Mouse (Mus musculus) intestine, embryonic 15.5 days (tissue): ENCODE results near the gene Chp1. TPM values are rescaled to one million over a fixed set of nuclear protein-coding genes. Genes with fewer than 3 reads are reported as not detected.
"Not testable (repeated sequence)": the region's sequence is repeated elsewhere in the genome, so short reads cannot be mapped to it uniquely, and the experiment has no call there.

Experiments
- ATAC-seq: fragments of 200-750 bp; cut with Nextera tagmentation; 2 replicates; pipeline ENCODE4 v1.8.0; 2017; ENCODE audit warnings: moderate TSS enrichment, moderate library complexity
- H3K27ac ChIP-seq: fragments of 300-500 bp; sonication (generic); 2 replicates; pipeline ENCODE4 v1.5.1; 2015; ENCODE audit warnings: mild to moderate bottlenecking, inconsistent platforms
- H3K27me3 ChIP-seq: fragments of 300-500 bp; sonication (generic); replicated peaks from 2 replicates; pipeline ENCODE4 v1.6.1; 2015; ENCODE audit warnings: inconsistent platforms
- H3K36me3 ChIP-seq: fragments of 300-500 bp; sonication (generic); 2 replicates; pipeline ENCODE4 v1.6.1; 2015; ENCODE audit warnings: inconsistent platforms
- H3K4me1 ChIP-seq: fragments of 300-500 bp; sonication (generic); replicated peaks from 2 replicates; pipeline ENCODE4 v1.6.1; 2015; ENCODE audit warnings: inconsistent platforms
- H3K4me2 ChIP-seq: fragments of 300-500 bp; sonication (generic); replicated peaks from 2 replicates; pipeline ENCODE4 v1.6.1; 2015; ENCODE audit warnings: mild to moderate bottlenecking, inconsistent platforms
- H3K4me3 ChIP-seq: fragments of 300-500 bp; sonication (generic); replicated peaks from 2 replicates; pipeline ENCODE4 v1.5.1; 2015; ENCODE audit warnings: inconsistent platforms
- H3K9ac ChIP-seq: fragments of 300-500 bp; sonication (generic); 2 replicates; pipeline ENCODE4 v1.6.1; 2015; ENCODE audit warnings: inconsistent platforms
- H3K9me3 ChIP-seq: fragments of 300-500 bp; sonication (generic); 2 replicates; pipeline ENCODE4 v1.6.1; 2016; ENCODE audit warnings: inconsistent platforms
- WGBS: fragments of 180-500 bp; shearing (Covaris S2); methylation state at CpG from one replicate; pipeline ENCODE4 v1.1.7; 2015; 5-methylcytosine and 5-hydroxymethylcytosine counted together
- polyA plus RNA-seq: library from polyadenylated mRNA; unstranded; fragments of >200 nt; fragmentation: Nextera tagmentation; extraction: Ambion mirVana; gene quantifications from 2 replicates; pipeline ENCODE4 v1.2.1, GENCODE M21; 2015

Chp1 gene
- polyA plus RNA-seq, 1 experiment from 2014 or later, result 53.6 TPM

GRCm38 (mm10) chr2:119603909-119604308 lies 56.4 kb downstream of the Chp1 start:
- H3K4me3 ChIP-seq, result no peak overlapping the region
- H3K27me3 ChIP-seq, result no peaks in the 10 kb centered on the region
- no peaks in the 10 kb centered on the region for H3K9me3 ChIP-seq
- no peak overlapping the region for H3K9ac ChIP-seq
- H3K36me3 ChIP-seq, result peaks cover 14% of the 10 kb centered on the region
- no peaks in the 10 kb centered on the region for H3K4me1 ChIP-seq
- no peak overlapping the region for H3K4me2 ChIP-seq
- WGBS, result 60% methylated on average over 2 of the region's 2 CpGs
- no peak overlapping the region for H3K27ac ChIP-seq
- ATAC-seq, result no peak

GRCm38 (mm10) chr2:119605361-119605973 lies 58.0 kb downstream of the Chp1 start:
- no peak for ATAC-seq
- Histone ChIP-seq H3K4me3 (no peak overlapping the region), H3K4me1 (no peaks in the 10 kb centered on the region), H3K27me3 (no peaks in the 10 kb centered on the region), H3K4me2 (no peak overlapping the region), H3K9ac (no peak overlapping the region), H3K9me3 (no peaks in the 10 kb centered on the region), H3K27ac (no peak overlapping the region), H3K36me3 (peaks cover 13% of the 10 kb centered on the region; the same call in 1 of the 2 replicates)
- 85% methylated on average over 6 of the region's 6 CpGs for WGBS

GRCm38 (mm10) chr2:119607023-119607422 lies 59.5 kb downstream of the Chp1 start:
- ATAC-seq, result no peak
- Histone ChIP-seq H3K36me3 (peaks cover 13% of the 10 kb centered on the region; the same call in 1 of the 2 replicates), H3K9ac (no peak overlapping the region), H3K9me3 (no peaks in the 10 kb centered on the region), H3K27ac (no peak overlapping the region), H3K4me3 (no peak overlapping the region), H3K4me1 (no peaks in the 10 kb centered on the region), H3K27me3 (no peaks in the 10 kb centered on the region), H3K4me2 (no peak overlapping the region)
- 86% methylated on average over 4 of the region's 4 CpGs for WGBS

GRCm38 (mm10) chr2:119617841-119618198 lies 70.3 kb downstream of the Chp1 start:
- H3K4me1 ChIP-seq, result peaks cover 11% of the 10 kb centered on the region
- 0% methylated on average over 13 of the region's 13 CpGs for WGBS
- no peaks in the 10 kb centered on the region for H3K9me3 ChIP-seq
- peak overlapping the region; percentile 77 for H3K4me3 ChIP-seq
- H3K9ac ChIP-seq, result peak overlapping the region; percentile 69
- peak; percentile 76; the same call in 1 of the 2 replicates for ATAC-seq
- H3K36me3 ChIP-seq, result no peaks in the 10 kb centered on the region
- H3K27me3 ChIP-seq, result no peaks in the 10 kb centered on the region
- peak overlapping the region; percentile 45; the same call in 1 of the 2 replicates for H3K27ac ChIP-seq
- H3K4me2 ChIP-seq, result peak overlapping the region; percentile 81

- peak; percentile 99 for ATAC-seq
- H3K36me3 ChIP-seq, result 0 out of 2 replicates have a peak, but pooled peaks cover 2% of the 10 kb centered on the region
- WGBS, result 0% methylated on average over 55 of the region's 55 CpGs
These were observed 70.9 kb downstream of the Chp1 start, which contains the start of the genes Nusap1 and Oip5 for GRCm38 (mm10) chr2:119618199-119618982. Gene Nusap1, plus strand, starts transcription at chr2:119618298. Gene Oip5, minus strand, starts transcription at chr2:119618469.

DNA sequence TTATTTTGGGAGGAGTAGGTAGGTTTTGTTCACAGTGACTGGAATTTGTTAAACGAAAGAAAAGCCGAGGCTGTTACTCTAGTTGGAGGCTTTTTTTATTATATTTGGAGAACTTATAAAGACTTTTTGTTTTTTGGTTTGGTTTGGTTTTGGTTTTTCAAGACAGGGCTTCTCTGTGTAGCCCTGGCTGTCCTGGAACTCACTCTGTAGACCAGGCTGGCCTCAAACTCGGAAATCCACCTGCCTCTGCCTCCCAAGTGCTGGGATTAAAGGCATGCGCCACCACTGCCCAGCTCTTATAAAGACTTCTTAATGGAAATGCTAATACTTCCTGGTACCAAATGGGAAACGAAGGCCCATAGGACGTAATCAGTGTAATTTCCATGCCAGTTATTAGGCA lies 71.5 kb downstream of the Chp1 start:
- not testable (repeated sequence) for ATAC-seq, H3K9me3 ChIP-seq, H3K27me3 ChIP-seq, H3K36me3 ChIP-seq
- Histone ChIP-seq H3K4me1 (peaks cover 11% of the 10 kb centered on the region), H3K27ac (0 out of 2 replicates have a peak overlapping the region, but pooled peaks have one; percentile 34), H3K4me3 (peak overlapping the region; percentile 77), H3K9ac (peak overlapping the region; percentile 56), H3K4me2 (peak overlapping the region; percentile 71)
- 6% methylated on average over 6 of the region's 6 CpGs for WGBS

More at GRCm38 (mm10) chr2:119618199-119618982, 70.9 kb downstream of the Chp1 start, which contains the start of the genes Nusap1 and Oip5:
- Histone ChIP-seq H3K4me3 (peak within 1 kb of the TSS; percentile 77), H3K9ac (peak within 1 kb of the TSS; percentile 69), H3K9me3 (no peaks in the 10 kb centered on the region), H3K4me1 (peaks cover 11% of the 10 kb centered on the region), H3K27me3 (no peaks in the 10 kb centered on the region), H3K4me2 (peak within 1 kb of the TSS; percentile 81), H3K27ac (peak within 1 kb of the TSS; percentile 45)

GRCm38 (mm10) chr2:119621302-119621701 lies 73.8 kb downstream of the Chp1 start:
- no peak overlapping the region for H3K9ac ChIP-seq
- H3K4me2 ChIP-seq, result peak overlapping the region; percentile 32; the same call in 1 of the 2 replicates
- H3K4me1 ChIP-seq, result peaks cover 11% of the 10 kb centered on the region
- ATAC-seq, result no peak
- no peak overlapping the region for H3K27ac ChIP-seq
- 0 out of 2 replicates have a peak, but pooled peaks cover 3% of the 10 kb centered on the region for H3K36me3 ChIP-seq
- WGBS, result 87% methylated on average over 2 of the region's 2 CpGs
- no peaks in the 10 kb centered on the region for H3K9me3 ChIP-seq
- no peak overlapping the region for H3K4me3 ChIP-seq
- no peaks in the 10 kb centered on the region for H3K27me3 ChIP-seq

Other genes starting within 250 kb of the Chp1 start
- 8.3 and 8.4 TPM in 2 replicates for gene Dll4, start 221.9 kb upstream of the Chp1 start, polyA plus RNA-seq
- gene Chac1, start 196.5 kb upstream of the Chp1 start, polyA plus RNA-seq, result 2.3 and 2.7 TPM in 2 replicates
- gene Ino80, start 70.0 kb upstream of the Chp1 start, polyA plus RNA-seq, result 4.0 and 4.4 TPM in 2 replicates
- gene Exd1, start 70 bp upstream of the Chp1 start, polyA plus RNA-seq, result 0.18 and 0.25 TPM in 2 replicates
- gene Nusap1, start 70.6 kb downstream of the Chp1 start, polyA plus RNA-seq, result 56.6 and 65.4 TPM in 2 replicates
- 21.0 and 22.8 TPM in 2 replicates for gene Oip5, start 70.8 kb downstream of the Chp1 start, polyA plus RNA-seq
- gene Ndufaf1, start 115.1 kb downstream of the Chp1 start, polyA plus RNA-seq, result 50.0 and 51.6 TPM in 2 replicates
- 30.5 and 34.8 TPM in 2 replicates for gene Rtf1, start 127.4 kb downstream of the Chp1 start, polyA plus RNA-seq
- gene Itpka, start 194.6 kb downstream of the Chp1 start, polyA plus RNA-seq, result 9.5 and 9.7 TPM in 2 replicates
- gene Ltk, start 212.7 kb downstream of the Chp1 start, polyA plus RNA-seq, result 0.87 and 1.4 TPM in 2 replicates
- gene Rpap1, start 239.8 kb downstream of the Chp1 start, polyA plus RNA-seq, result 24.2 and 24.8 TPM in 2 replicates